Mouse (Mus musculus) gastrocnemius, postnatal 14 days (tissue): Measurements from ENCODE around the gene Hist1h2ah. TPM values are rescaled to one million over a fixed set of nuclear protein-coding genes. Genes with fewer than 3 reads are reported as not detected.

ENCODE experiments used
- DNase-seq: peaks from one replicate; pipeline ENCODE4 v3.0.0; 2021; ENCODE audit warnings: mixed read lengths
- intact Hi-C: fragments of 180-260 bp; cut with DNase I; formaldehyde crosslinking; loops from one replicate; pipeline ENCODE4 v1.15.1; 2025; ENCODE audit warnings: low total_unique reads
- microRNA-seq, 2 experiments: library from miRNA; unstranded; fragments of <30 nt; microRNA quantifications; one replicate each; pipeline ENCODE4 v1.2.0; 2021
- total RNA-seq, 2 experiments: library from RNA; stranded (reverse); gene quantifications; 2 replicates each; pipeline ENCODE4 v1.2.3; 2021

Gene Hist1h2ah
- total RNA-seq, 2 experiments from 2014 or later, result 45.8 to 69.2 TPM

GRCm38 (mm10) chr13:21996101-21996839, 39.1 kb downstream of the Hist1h2ah start:
- intact Hi-C loops, result no loop called here
- DNase-seq, result no peak

- intact Hi-C loops, result no loop called here
- no peak for DNase-seq
Measured at GRCm38 (mm10) chr13:21995331-21995914, 39.9 kb downstream of the Hist1h2ah start.

GRCm38 (mm10) chr13:21994896-21995295, 40.5 kb downstream of the Hist1h2ah start:
- intact Hi-C loops, result no loop called here
- DNase-seq, result no peak

- DNase-seq, result no peak
Measured at GRCm38 (mm10) chr13:21993957-21994738, 41.2 kb downstream of the Hist1h2ah start.

GRCm38 (mm10) chr13:21992550-21992949, 42.8 kb downstream of the Hist1h2ah start:
- intact Hi-C loops, result no loop called here
- no peak for DNase-seq

More at GRCm38 (mm10) chr13:21993957-21994738, 41.2 kb downstream of the Hist1h2ah start:
- intact Hi-C loops, result no loop called here

Small RNA genes within 50 kb of the gene (microRNA-seq; reads per million reads assigned to microRNA genes)
- gene Gm26300 (0 reads per million in 2 experiments), gene Gm44390 (0 reads per million in 2 experiments), gene Gm44486 (0 reads per million in 2 experiments)

Other genes with a start within 250 kb of the Hist1h2ah start
- 10 to 100 TPM in 1 of 2 experiments, 1 to 10 TPM in 1; 7.8 to 10.7 TPM for gene Hist1h2an, start 248.3 kb downstream of the Hist1h2ah start, total RNA-seq
- gene Hist1h2bp, start 248.1 kb downstream of the Hist1h2ah start, total RNA-seq, result 10 to 100 TPM; 32.1 to 32.8 TPM
- 10 to 100 TPM; 58.2 to 75.5 TPM for gene Hist1h2bq, start 225.4 kb downstream of the Hist1h2ah start, total RNA-seq
- gene Hist1h2ao, start 225.1 kb downstream of the Hist1h2ah start, total RNA-seq, result 10 to 100 TPM; 67.5 to 87.1 TPM
- 100 to 1,000 TPM; 150 to 154 TPM for gene Hist1h4m, start 223.8 kb downstream of the Hist1h2ah start, total RNA-seq
- 10 to 100 TPM; 26.8 to 27.2 TPM for gene Hist1h4n, start 203.4 kb downstream of the Hist1h2ah start, total RNA-seq
- 10 to 100 TPM; 29.4 to 69.3 TPM for gene Hist1h2ap, start 202.1 kb downstream of the Hist1h2ah start, total RNA-seq
- 10 to 100 TPM; 57.8 to 74.3 TPM for gene Hist1h2br, start 201.8 kb downstream of the Hist1h2ah start, total RNA-seq
- gene Zfp184, start 90.5 kb downstream of the Hist1h2ah start, total RNA-seq, result under 1 TPM; 0.33 to 0.38 TPM
- gene Pom121l2, start 54.4 kb downstream of the Hist1h2ah start, total RNA-seq, result not detected
- gene Prss16, start 25.8 kb downstream of the Hist1h2ah start, total RNA-seq, result not detected
- 10 to 100 TPM; 80.3 to 90.2 TPM for gene Hist1h2bk, start 302 bp upstream of the Hist1h2ah start, total RNA-seq
- gene Hist1h4i, start 5.8 kb upstream of the Hist1h2ah start, total RNA-seq, result 10 to 100 TPM; 46.4 to 49.7 TPM
- 10 to 100 TPM; 40.6 to 42.0 TPM for gene Hist1h2ag, start 7.4 kb upstream of the Hist1h2ah start, total RNA-seq
- 10 to 100 TPM; 41.8 to 44.7 TPM for gene Hist1h2bj, start 7.6 kb upstream of the Hist1h2ah start, total RNA-seq
- gene Vmn1r188, start 48.9 kb upstream of the Hist1h2ah start, total RNA-seq, result not detected
- gene Vmn1r189, start 70.3 kb upstream of the Hist1h2ah start, total RNA-seq, result not detected
- not detected for gene Vmn1r191, start 148.4 kb upstream of the Hist1h2ah start, total RNA-seq
- not detected for gene Vmn1r192, start 155.6 kb upstream of the Hist1h2ah start, total RNA-seq
- not detected for gene Vmn1r193, start 187.6 kb upstream of the Hist1h2ah start, total RNA-seq
- not detected for gene Vmn1r194, start 208.6 kb upstream of the Hist1h2ah start, total RNA-seq
- not detected for gene Vmn1r195, start 235.0 kb upstream of the Hist1h2ah start, total RNA-seq